Mouse (Mus musculus): ENCODE measurements around the gene A430078G23Rik. TPM values are rescaled to one million over a fixed set of nuclear protein-coding genes. Genes with fewer than 3 reads are reported as not detected.

The A430078G23Rik gene
- polyA plus RNA-seq, 1 experiment from 2014 or later = 0.19 TPM

DNA sequence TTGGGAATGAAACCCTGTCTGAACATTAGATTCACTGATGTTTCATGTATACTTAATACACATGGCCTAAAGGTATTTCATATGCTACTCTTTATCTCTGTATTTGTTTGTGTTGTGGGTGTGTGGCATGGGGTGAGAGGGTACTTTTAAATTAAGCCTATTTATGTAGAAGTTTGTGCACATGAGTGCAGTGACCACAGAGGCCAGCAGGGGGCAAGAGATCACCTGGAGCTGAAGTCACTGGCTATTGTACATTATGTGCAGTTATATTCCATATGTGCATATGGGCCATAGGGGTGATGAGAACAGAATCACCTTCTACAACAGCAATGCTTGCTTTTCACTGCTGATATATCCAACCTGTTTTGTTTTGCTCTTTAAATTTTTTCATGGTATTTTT lies 22.5 kb downstream of the A430078G23Rik start:
- no peak overlapping the region for H3K27ac ChIP-seq
- H3K36me3 ChIP-seq (ENCODE audit: inconsistent target) = no peaks in the 10 kb centered on the region
- H3K79me2 ChIP-seq (ENCODE audit: inconsistent target) = no peaks in the 10 kb centered on the region
- H3K4me3 ChIP-seq (ENCODE audit: inconsistent target) = no peak overlapping the region

DNA sequence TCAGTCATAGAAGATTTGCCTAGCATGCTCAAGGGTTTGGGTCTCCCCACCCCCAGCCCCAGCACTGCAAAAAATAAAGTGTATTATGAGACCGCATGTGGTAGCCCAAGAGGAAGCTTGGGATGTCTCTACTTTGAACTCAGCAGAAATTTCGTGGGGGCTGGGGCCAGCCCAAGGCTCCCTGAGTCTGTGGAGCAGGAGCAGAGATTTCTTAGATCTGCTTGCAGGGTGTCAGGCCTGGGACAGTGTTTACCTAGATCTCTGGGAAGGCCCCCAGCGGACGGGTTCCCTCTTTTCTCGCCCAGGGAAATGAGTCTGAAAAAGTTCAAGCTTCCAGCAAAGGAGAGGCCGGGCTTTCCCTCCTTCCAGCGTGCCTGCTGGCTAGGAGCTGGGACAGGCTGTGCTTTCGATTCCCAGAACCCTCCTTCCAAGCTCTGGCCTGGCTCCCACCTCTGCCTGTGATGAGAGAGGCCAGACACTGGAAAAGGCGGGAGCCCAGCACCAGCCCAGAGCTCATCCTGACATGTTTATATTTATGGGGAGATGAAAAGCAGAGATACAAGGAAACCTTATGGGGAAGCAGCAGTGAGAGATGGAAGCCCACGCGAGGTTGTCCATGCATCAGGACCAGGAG lies 23.5 kb downstream of the A430078G23Rik start:
- Histone ChIP-seq H3K4me3 (ENCODE audit: inconsistent target) (no peak overlapping the region), H3K36me3 (ENCODE audit: inconsistent target) (no peaks in the 10 kb centered on the region), H3K27ac (no peak overlapping the region), H3K79me2 (ENCODE audit: inconsistent target) (no peaks in the 10 kb centered on the region)
- WGBS (ENCODE audit: missing documents) = 90% methylated on average over 11 of the region's 11 CpGs

DNA sequence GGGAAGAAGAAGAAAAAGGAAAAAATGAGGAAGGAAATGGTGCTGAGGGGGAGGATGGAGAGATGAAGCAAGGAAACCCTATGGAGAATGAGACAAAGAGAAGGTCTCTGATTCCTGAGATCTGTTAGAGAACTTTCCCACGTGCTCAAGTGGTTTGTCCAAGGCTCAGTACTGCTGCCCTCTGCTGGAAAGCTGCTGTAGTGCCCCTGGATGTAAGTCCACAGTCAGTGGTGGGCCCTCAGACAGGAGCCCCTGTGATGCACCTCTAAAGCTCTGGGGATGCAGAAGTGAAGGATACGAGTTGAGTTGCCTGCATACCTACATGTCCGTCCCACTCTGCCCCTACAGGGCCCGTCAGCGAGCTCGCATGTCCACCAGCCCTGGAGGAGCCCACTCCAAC lies 34.1 kb downstream of the A430078G23Rik start:
- Histone ChIP-seq H3K79me2 (ENCODE audit: inconsistent target) (no peaks in the 10 kb centered on the region), H3K36me3 (ENCODE audit: inconsistent target) (no peaks in the 10 kb centered on the region)
- 79% methylated on average over 6 of the region's 6 CpGs for WGBS (ENCODE audit: missing documents)

DNA sequence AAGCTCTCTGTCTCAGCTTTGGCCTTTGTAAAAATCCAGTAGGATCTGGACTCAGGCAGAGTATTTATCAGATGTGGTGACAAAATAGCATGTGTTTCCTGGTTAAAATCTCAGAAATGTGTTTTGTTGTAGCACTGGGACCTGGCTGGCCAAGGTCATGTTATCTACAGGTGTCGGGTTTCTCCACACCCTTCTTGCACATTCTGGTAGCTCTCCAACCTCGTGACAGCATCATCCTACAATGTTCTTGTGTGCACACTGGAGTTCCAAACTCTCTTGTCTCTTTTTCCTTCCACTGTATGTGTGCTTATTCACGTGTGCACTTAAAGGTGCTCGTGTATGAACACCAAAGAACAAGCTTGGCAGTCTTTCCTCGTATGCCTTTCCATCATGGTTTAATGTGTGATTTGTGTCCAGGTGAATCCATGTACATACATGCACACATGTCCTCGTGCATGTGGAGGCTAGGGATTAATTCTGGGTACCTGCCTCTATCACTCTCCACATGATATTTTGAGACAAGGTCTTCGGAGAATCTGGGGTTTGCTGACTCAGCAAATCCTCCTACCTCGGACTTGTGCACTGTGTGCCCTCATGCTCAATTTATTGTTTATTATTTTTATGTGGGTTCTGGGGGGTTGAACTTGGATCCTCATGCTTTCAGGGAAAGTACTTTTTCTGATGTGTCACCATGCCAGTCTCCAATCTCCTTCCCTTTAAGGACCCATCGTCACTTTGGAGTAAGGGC lies 35.5 kb downstream of the A430078G23Rik start:
- WGBS (ENCODE audit: missing documents) = 89% methylated on average over 9 of the region's 9 CpGs
- Histone ChIP-seq H3K79me2 (ENCODE audit: inconsistent target) (no peaks in the 10 kb centered on the region), H3K27ac (no peak overlapping the region), H3K36me3 (ENCODE audit: inconsistent target) (no peaks in the 10 kb centered on the region), H3K4me3 (ENCODE audit: inconsistent target) (no peak overlapping the region)

More for the DNA sequence above, 34.1 kb downstream of the A430078G23Rik start:
- no peak overlapping the region for H3K4me3 ChIP-seq (ENCODE audit: inconsistent target)
- H3K27ac ChIP-seq = no peak overlapping the region

DNA sequence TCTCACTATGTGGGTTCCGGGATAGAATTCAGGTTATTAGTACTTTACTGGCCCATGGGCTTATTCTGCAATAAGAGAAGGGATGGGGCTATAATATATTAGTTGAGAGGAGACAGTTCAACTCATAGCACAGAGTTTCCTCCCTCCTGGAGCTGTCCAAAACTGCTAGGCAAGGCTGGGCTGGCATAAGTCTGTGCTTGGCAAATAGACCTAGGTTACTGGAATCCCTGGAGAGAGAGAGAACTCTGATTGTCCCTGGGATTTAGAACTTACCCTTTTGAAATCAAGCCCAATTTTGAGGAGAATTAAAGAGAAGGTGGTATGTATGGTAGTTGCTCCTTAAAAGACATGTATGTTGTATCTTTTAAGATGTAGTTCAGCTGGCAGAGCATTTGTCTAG lies 36.3 kb downstream of the A430078G23Rik start:
- H3K4me3 ChIP-seq (ENCODE audit: inconsistent target) = no peak overlapping the region
- no peaks in the 10 kb centered on the region for H3K79me2 ChIP-seq (ENCODE audit: inconsistent target)
- WGBS (ENCODE audit: missing documents) = no CpG with 5 or more reads among the region's 1 CpGs
- no peak overlapping the region for H3K27ac ChIP-seq
- H3K36me3 ChIP-seq (ENCODE audit: inconsistent target) = no peaks in the 10 kb centered on the region

DNA sequence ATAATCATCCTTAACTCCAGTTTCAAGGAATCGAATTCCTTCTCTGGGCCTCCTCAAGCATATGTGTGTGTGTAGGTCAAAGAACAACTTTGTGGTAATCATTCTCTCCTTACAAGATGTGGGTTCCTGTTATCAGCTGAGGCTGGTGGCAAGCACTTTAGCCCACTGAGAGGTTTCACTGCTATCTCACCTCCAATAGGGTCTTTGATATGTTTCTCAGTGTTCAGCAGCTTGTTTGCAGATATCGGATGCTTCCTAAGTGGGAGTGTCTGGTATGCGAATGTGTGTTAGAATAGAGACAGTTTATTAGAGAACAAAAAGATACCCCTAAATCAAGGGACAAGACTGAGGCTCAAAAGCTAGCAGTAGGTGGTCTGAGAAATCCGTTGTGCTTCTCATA lies 39.1 kb downstream of the A430078G23Rik start:
- WGBS (ENCODE audit: missing documents) = 89% methylated on average over 4 of the region's 4 CpGs
- Histone ChIP-seq H3K79me2 (ENCODE audit: inconsistent target) (no peaks in the 10 kb centered on the region), H3K27ac (no peak overlapping the region), H3K4me3 (ENCODE audit: inconsistent target) (peak overlapping the region; percentile 3; the same call in 1 of the 2 replicates), H3K36me3 (ENCODE audit: inconsistent target) (no peaks in the 10 kb centered on the region)

DNA sequence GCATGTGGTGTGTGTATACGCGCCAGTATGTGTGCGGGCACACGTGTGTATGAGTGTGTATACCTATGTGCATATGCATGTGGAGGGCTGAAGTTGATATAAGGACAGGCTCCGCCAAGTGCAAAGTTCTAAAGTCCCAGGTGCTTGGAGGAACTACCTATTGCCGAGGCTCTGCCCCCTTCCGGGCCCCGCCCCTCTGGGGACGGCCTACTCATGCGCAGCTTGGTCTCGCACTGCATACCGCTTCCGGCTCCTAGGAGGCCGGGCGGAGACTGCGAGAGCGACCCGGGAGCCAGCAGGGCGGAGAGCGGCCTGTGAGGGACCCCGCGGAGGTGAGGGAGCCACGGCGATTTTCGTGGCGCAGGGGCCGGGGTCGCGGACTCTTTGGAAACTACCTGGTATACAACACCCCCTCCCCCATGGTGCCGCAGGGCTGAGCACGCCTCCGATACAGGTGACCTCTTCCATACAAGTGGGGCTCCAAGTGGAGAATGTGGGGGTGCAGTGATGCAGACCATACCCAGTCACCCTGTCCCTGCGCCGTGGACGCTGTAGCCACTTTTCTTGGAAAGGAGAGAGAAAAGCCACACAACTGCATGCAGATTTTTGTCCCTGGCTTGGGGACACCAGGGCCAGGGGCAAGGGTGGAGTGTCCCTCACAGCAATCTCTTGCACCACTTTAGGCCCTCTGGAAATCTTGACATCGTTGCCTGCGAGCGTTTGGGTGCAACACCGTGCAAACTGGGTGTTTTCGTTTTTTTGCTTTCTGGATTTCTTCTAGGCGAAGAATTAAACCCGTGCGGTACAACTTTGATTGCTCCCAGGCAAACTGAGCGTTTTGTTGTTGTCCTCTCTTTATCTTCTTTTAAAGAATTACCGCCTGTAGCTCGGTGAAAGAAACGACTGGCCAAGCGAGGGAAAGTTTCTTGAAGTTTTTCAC lies 39.8 kb downstream of the A430078G23Rik start, which contains the start of gene Arhgef18:
Gene Arhgef18, plus strand, starts transcription at position 236 of the 940 bp plus-strand sequence.
- no peaks in the 10 kb centered on the region for H3K36me3 ChIP-seq (ENCODE audit: inconsistent target)
- H3K79me2 ChIP-seq (ENCODE audit: inconsistent target) = no peaks in the 10 kb centered on the region
- H3K4me3 ChIP-seq (ENCODE audit: inconsistent target) = peak within 1 kb of the TSS; percentile 11; the same call in 1 of the 2 replicates
- H3K27ac ChIP-seq = no peak within 1 kb of the TSS
- 73% methylated on average over 48 of the region's 48 CpGs for WGBS (ENCODE audit: missing documents)

DNA sequence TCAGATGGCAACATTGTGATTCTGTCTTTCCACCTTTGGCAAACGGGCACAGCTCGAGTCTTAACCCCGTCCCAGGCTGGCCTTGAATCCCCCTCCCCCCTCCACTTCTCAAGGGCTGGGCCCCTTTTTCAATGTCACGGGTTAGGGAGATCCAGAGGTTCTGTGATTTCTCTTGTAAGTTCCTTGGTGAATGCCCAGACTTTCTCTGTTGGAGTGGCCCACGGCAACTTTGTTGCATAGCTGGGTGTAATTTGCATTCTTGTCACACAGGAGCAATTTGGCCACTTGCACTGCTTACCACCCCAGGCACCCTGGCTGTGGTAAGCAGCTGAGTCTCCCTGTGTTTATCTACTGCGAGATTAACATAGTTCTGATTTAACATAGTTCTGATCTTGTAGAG lies 41.4 kb downstream of the A430078G23Rik start:
- 93% methylated on average over 6 of the region's 6 CpGs for WGBS (ENCODE audit: missing documents)
- no peaks in the 10 kb centered on the region for H3K36me3 ChIP-seq (ENCODE audit: inconsistent target)
- H3K27ac ChIP-seq = no peak overlapping the region
- no peaks in the 10 kb centered on the region for H3K79me2 ChIP-seq (ENCODE audit: inconsistent target)
- H3K4me3 ChIP-seq (ENCODE audit: inconsistent target) = no peak overlapping the region

DNA sequence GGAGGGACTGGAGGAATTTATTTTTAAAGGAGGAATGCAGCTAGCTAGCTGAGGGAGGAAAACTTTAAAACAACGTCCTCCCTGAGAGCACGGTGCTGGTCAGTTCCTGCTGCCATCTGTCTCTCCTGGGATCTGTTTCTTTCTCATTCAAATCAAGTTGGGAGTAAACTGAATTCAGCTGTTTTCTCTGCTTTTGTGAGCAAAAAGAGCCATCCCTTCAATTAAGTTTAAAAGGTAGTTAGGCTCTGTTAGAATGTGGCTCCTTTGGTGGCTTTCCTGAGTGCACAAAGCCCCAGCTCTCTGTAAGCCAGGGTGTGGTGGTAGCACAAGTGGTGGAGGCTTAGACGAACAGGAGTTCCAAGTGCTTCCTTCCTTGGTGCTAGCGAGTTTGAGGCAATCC lies 42.0 kb downstream of the A430078G23Rik start:
- WGBS (ENCODE audit: missing documents) = 100% methylated on average over 4 of the region's 4 CpGs
- Histone ChIP-seq H3K79me2 (ENCODE audit: inconsistent target) (no peaks in the 10 kb centered on the region), H3K27ac (no peak overlapping the region), H3K36me3 (ENCODE audit: inconsistent target) (no peaks in the 10 kb centered on the region), H3K4me3 (ENCODE audit: inconsistent target) (no peak overlapping the region)

DNA sequence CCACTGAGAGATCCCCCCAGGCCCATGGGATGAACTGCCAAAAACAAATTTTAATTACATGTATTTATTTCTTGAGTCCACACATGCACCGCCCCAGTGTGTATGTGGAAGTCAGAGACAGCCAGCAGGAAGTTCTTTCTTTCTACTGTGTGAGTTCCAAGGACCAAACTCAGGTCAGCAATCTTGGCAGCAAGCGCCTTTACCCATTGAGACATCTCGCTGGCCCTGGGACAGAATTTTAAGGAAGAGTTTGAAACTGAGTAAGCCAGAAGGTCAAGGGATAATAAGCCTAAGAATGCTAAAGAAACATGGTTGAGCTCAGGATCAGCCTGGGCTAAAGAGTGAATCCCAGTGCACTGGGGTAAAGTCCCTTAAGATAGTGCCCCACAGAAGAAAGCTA lies 44.4 kb downstream of the A430078G23Rik start:
- no peaks in the 10 kb centered on the region for H3K36me3 ChIP-seq (ENCODE audit: inconsistent target)
- H3K27ac ChIP-seq = no peak overlapping the region
- WGBS (ENCODE audit: missing documents) = 88% methylated on average over 3 of the region's 3 CpGs
- no peak overlapping the region for H3K4me3 ChIP-seq (ENCODE audit: inconsistent target)
- H3K79me2 ChIP-seq (ENCODE audit: inconsistent target) = no peaks in the 10 kb centered on the region

DNA sequence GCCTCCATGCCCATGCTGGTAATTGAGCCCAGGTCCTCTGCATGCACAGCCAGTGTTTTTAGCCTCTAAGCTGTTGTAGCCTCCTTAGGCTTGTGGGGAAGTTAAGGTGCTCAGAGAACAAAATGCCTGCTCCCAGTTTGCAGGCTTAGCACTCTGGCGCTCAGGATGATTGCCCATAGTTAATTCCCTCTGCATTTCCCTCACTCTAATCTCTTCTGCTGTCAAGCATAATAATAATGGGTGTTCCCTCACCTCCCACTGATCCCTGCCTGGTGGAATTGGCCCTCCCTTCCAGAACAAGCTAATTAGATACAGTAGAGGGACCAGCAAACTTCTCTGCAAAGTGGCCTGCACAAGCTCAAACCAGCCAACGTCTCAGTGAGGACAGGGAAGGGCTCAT lies 47.3 kb downstream of the A430078G23Rik start:
- H3K36me3 ChIP-seq (ENCODE audit: inconsistent target) = no peaks in the 10 kb centered on the region
- H3K4me3 ChIP-seq (ENCODE audit: inconsistent target) = no peak overlapping the region
- no peaks in the 10 kb centered on the region for H3K79me2 ChIP-seq (ENCODE audit: inconsistent target)
- H3K27ac ChIP-seq = no peak overlapping the region
- 87% methylated on average over 2 of the region's 2 CpGs for WGBS (ENCODE audit: missing documents)

DNA sequence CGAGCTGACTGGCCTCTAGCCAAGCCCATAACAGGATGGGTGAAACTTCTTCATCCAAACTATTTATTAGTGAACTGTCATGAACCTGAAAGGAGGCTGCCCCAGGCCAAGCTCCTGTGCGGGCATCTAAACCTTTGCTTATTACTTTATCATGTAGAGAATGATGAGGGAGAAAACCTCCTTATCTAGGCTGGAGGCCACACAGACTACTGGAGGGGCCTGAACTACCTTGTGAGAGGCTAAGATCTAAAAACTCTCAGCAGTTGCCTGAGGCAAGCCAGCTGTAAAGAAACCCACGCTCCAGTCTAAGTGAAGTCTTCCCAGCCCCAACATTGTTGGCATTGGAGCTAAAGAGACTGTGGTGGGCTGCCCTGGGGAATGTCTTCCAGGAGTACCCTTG lies 54.2 kb downstream of the A430078G23Rik start:
- Histone ChIP-seq H3K36me3 (ENCODE audit: inconsistent target) (no peaks in the 10 kb centered on the region), H3K27ac (no peak overlapping the region), H3K79me2 (ENCODE audit: inconsistent target) (no peaks in the 10 kb centered on the region), H3K4me3 (ENCODE audit: inconsistent target) (no peak overlapping the region)
- WGBS (ENCODE audit: missing documents) = 98% methylated on average over 3 of the region's 3 CpGs

DNA sequence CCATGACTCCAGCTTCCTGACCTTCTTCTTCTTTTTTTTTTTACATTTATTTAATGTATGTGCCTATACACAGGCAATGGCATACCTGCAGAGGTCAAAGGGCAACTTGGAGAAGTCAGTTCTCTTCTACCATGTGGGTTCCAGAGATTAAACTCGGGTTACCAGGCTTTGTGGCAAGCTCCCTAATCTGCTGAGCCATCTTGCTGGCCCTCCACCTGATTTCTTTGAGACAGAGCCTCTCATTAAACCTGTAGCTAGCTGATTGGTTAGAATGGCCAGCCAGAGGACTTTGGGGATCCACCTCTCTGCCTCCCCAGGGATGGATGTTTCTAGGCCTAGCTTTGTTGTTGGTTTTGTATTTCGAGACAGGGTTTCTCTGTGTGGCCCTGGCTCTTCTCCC lies 57.9 kb downstream of the A430078G23Rik start:
- H3K79me2 ChIP-seq (ENCODE audit: inconsistent target) = no peaks in the 10 kb centered on the region
- no peaks in the 10 kb centered on the region for H3K36me3 ChIP-seq (ENCODE audit: inconsistent target)
- H3K27ac ChIP-seq = no peak overlapping the region
- 89% methylated on average over 2 of the region's 2 CpGs for WGBS (ENCODE audit: missing documents)
- H3K4me3 ChIP-seq (ENCODE audit: inconsistent target) = no peak overlapping the region

DNA sequence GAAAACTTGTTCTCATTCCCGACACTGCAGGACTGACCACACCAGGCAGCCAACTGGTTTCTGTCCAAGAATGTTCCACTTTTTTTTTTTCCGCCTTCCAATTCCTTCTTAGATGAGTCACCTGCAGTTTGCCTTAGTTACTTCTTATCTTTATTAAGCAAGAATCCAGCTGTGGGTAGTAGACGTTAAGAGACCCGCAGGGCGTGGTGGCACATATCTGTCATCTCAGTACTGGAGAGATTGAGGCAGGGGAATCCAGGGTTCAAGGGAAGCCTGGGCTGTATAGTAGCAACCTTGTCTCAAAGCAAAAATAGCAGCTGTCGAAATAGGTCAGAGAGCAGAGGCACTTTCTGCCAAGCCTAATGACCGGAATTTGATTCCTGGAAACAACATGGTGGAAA lies 58.7 kb downstream of the A430078G23Rik start:
- Histone ChIP-seq H3K79me2 (ENCODE audit: inconsistent target) (no peaks in the 10 kb centered on the region), H3K27ac (no peak overlapping the region), H3K4me3 (ENCODE audit: inconsistent target) (no peak overlapping the region), H3K36me3 (ENCODE audit: inconsistent target) (no peaks in the 10 kb centered on the region)
- 95% methylated on average over 7 of the region's 7 CpGs for WGBS (ENCODE audit: missing documents)

DNA sequence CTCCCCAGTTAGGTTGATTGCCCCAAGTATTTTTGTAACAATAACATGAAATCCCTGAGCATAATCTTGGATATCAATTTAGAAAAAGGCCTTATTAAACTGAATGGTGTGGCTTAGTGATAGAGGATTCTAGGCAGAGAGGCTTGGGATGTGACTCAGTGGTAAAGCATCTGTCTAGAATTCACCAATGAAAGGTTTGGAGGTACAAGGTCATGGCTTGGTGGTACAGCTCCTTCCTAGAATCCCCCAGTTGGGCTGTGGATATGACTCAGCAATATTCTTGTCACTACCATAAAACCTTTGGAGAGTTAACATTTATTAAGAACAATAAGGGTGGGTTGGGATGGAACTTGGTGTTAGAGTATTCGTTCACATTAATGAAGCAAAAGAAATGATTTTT lies 59.6 kb downstream of the A430078G23Rik start:
- 100% methylated on average over 1 of the region's 1 CpGs for WGBS (ENCODE audit: missing documents)
- H3K36me3 ChIP-seq (ENCODE audit: inconsistent target) = no peaks in the 10 kb centered on the region
- no peak overlapping the region for H3K4me3 ChIP-seq (ENCODE audit: inconsistent target)
- no peak overlapping the region for H3K27ac ChIP-seq
- no peaks in the 10 kb centered on the region for H3K79me2 ChIP-seq (ENCODE audit: inconsistent target)
